Comparison of ENCODE assay signal across 30 mouse cellular contexts in genomic region chr8:26336906-26337650, GRCm38 (mm10).
DNase-seq lines count a peak whose midpoint lies in the region; ATAC-seq and TF ChIP-seq lines count a peak whose summit lies in the region.
"Had no signal": no experiment of that assay in that cellular context is flagged by ENCODE, and none has a peak within 500 bp of the region (broad histone marks: within the 10 kb centered on the region; RNA-seq: fewer than 3 reads in every experiment).

No protein-coding gene starts in this region.

- no peak for TF ChIP-seq CTCF in midbrain, postnatal 0 days (IDR thresholded peaks at IDR 0.05)

- no peak overlapping the region for H3K4me2 ChIP-seq in midbrain, postnatal 0 days (ENCODE audit: low read depth, low read length, poor library complexity, severe bottlenecking)
- H3K4me2 ChIP-seq: embryonic facial prominence, embryonic 12.5 days; heart, embryonic 15.5 days; hindbrain, embryonic 14.5 days; limb, embryonic 13.5 days; liver, embryonic 11.5 days; lung, embryonic 15.5 days; midbrain, embryonic 12.5 days; stomach, embryonic 15.5 days had no signal

- no peak overlapping the region for H3K27ac ChIP-seq in midbrain, postnatal 0 days (ENCODE audit: low read depth, low read length)
- H3K27ac ChIP-seq in midbrain, embryonic 10.5 days (replicated peaks): no peak overlapping the region
- H3K27ac ChIP-seq: embryonic facial prominence, embryonic 12.5 days; gastrocnemius, adult 2 months; heart, embryonic 15.5 days; hindbrain, embryonic 14.5 days; layer of hippocampus, adult 2 months; limb, embryonic 13.5 days; lung, embryonic 15.5 days; midbrain, embryonic 12.5 days; stomach, embryonic 15.5 days had no signal

- H3K9me3 ChIP-seq in midbrain, postnatal 0 days (ENCODE audit: low read length): no peaks in the 10 kb centered on the region
- H3K9me3 ChIP-seq in midbrain, embryonic 10.5 days (replicated peaks): no peaks in the 10 kb centered on the region
- H3K9me3 ChIP-seq: embryonic facial prominence, embryonic 12.5 days; heart, embryonic 15.5 days; limb, embryonic 13.5 days; lung, embryonic 15.5 days; midbrain, embryonic 12.5 days; stomach, embryonic 15.5 days had no signal

- 79% methylated on average over 5 of the region's 5 CpGs for WGBS in midbrain, postnatal 0 days
- 95% methylated on average over 5 of the region's 5 CpGs for WGBS in midbrain, embryonic 10.5 days

- intact Hi-C loops in heart, postnatal 25 days (cut with DNase I): no loop called here

- ATAC-seq in midbrain, postnatal 0 days (ENCODE audit: low FRiP score): no peak
- ATAC-seq: forebrain, embryonic 14.5 days; inflammation-experienced regulatory T-cells, adult 6 months had no signal

- no peak overlapping the region for H3K9ac ChIP-seq in midbrain, postnatal 0 days (replicated peaks; ENCODE audit: low read length, poor library complexity, severe bottlenecking)
- H3K9ac ChIP-seq: embryonic facial prominence, embryonic 12.5 days; heart, embryonic 15.5 days; hindbrain, embryonic 14.5 days; limb, embryonic 13.5 days; lung, embryonic 15.5 days; midbrain, embryonic 12.5 days; stomach, embryonic 15.5 days had no signal

- H3K36me3 ChIP-seq in midbrain, postnatal 0 days (ENCODE audit: insufficient read depth, low read length): no peaks in the 10 kb centered on the region
- H3K36me3 ChIP-seq in midbrain, embryonic 10.5 days: no peaks in the 10 kb centered on the region
- H3K36me3 ChIP-seq: embryonic facial prominence, embryonic 12.5 days; heart, embryonic 15.5 days; limb, embryonic 13.5 days; lung, embryonic 15.5 days; midbrain, embryonic 12.5 days; stomach, embryonic 15.5 days had no signal

- no peak overlapping the region for H3K4me3 ChIP-seq in midbrain, postnatal 0 days (ENCODE audit: low read depth, low read length)
- H3K4me3 ChIP-seq in midbrain, embryonic 10.5 days: no peak overlapping the region
- H3K4me3 ChIP-seq: embryonic facial prominence, embryonic 12.5 days; gastrocnemius, adult 2 months; heart, embryonic 15.5 days; layer of hippocampus, adult 2 months; limb, embryonic 13.5 days; lung, embryonic 15.5 days; midbrain, embryonic 12.5 days; stomach, embryonic 15.5 days had no signal

- no peaks in the 10 kb centered on the region for H3K27me3 ChIP-seq in midbrain, postnatal 0 days (ENCODE audit: insufficient read depth, low read length)
- no peaks in the 10 kb centered on the region for H3K27me3 ChIP-seq in midbrain, embryonic 10.5 days (ENCODE audit: low read depth, poor library complexity, severe bottlenecking)
- H3K27me3 ChIP-seq: embryonic facial prominence, embryonic 12.5 days; heart, embryonic 15.5 days; limb, embryonic 13.5 days; lung, embryonic 15.5 days; midbrain, embryonic 12.5 days; stomach, embryonic 15.5 days had no signal

- DNase-seq in heart, adult 11 months: peak; percentile 78
- no peak for DNase-seq in heart, postnatal 25 days (ENCODE audit: low spot score)
- peak; percentile 16 for DNase-seq in midbrain, postnatal 0 days (ENCODE audit: low spot score)
- no peak for DNase-seq in midbrain, embryonic 10.5 days (ENCODE audit: low spot score)
- DNase-seq in adrenal gland, postnatal 10 days: peak; percentile 21
- DNase-seq in telencephalon, adult 2 months (ENCODE audit: low read depth, low spot score): peak; percentile 6
- DNase-seq in urinary bladder, postnatal 25 days (ENCODE audit: low spot score): no peak
- DNase-seq: B cell, adult 2 months; cerebellum, adult 8-10 months; cerebellum, postnatal 36 days; gastrocnemius, adult 2 months; gastrocnemius, postnatal 36 days; heart, postnatal 4 days; kidney, adult 2 months; kidney, postnatal 36 days; retina, postnatal 1 day; right cerebral cortex, postnatal 14 days; thymus, adult 18-20 months; thymus, postnatal 25 days had no signal

- H3K4me1 ChIP-seq in midbrain, postnatal 0 days (ENCODE audit: insufficient read depth, low read length): no peaks in the 10 kb centered on the region
- H3K4me1 ChIP-seq in midbrain, embryonic 10.5 days: no peaks in the 10 kb centered on the region
- H3K4me1 ChIP-seq: embryonic facial prominence, embryonic 12.5 days; heart, embryonic 15.5 days; lung, embryonic 15.5 days; midbrain, embryonic 12.5 days; stomach, embryonic 15.5 days had no signal

Comparison
In these comparisons a context has a peak if more than half of its experiments do, and no peak if none do; other contexts are left out.
1. DNase-seq: peak in heart, adult 11 months (single experiment), midbrain, postnatal 0 days (single experiment), adrenal gland, postnatal 10 days (single experiment) and telencephalon, adult 2 months (single experiment); none in heart, postnatal 25 days (single experiment), midbrain, embryonic 10.5 days (single experiment) and urinary bladder, postnatal 25 days (single experiment).